Mouse (Mus musculus): ENCODE data around the gene Prkag3.

The Prkag3 gene

GRCm38 (mm10) chr1:74713099-74713858 lies 35.7 kb downstream of the Prkag3 start, which contains the start of gene Cyp27a1:
TSS of gene Cyp27a1 (plus strand) at chr1:74713574.
- no peak for DNase-seq (ENCODE audit: low spot score)

DNA sequence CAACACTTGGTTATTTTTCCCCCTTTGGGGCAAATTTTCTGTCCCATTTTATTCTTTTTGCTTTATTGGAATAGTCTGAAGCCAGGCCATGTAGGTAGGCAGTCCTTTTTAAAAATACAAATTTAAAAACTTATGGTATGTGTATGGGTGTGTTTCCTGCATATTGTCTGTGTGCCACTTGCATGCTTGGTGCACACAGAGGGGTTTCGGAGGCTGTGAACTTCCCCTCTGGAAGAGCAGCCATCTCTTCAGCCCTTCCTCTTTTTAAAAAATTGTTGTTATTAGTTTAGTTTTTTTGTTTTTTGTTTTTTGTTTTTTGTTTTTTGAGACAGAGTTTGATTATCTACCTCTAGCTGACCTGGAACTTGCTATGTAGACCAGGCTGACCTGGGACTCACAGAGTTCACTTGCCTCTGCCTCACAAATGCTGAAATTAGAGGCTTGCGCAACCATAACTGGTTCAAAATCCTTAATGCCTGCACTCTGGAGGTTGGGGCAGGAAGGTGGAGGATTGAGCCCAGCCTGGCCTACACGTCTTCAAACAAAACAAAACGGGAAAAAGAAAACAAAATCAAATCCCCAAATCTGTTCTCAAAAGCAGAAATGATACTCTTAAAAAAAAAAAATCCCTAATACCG lies 36.4 kb downstream of the Prkag3 start:
- no peak for DNase-seq (ENCODE audit: low spot score)

- no peak for DNase-seq (ENCODE audit: low spot score)
Measured at GRCm38 (mm10) chr1:74712046-74712445, 37.0 kb downstream of the Prkag3 start.

GRCm38 (mm10) chr1:74709566-74709965 lies 39.5 kb downstream of the Prkag3 start:
- DNase-seq (ENCODE audit: low spot score) = no peak

- no peak for DNase-seq (ENCODE audit: low spot score)
Measured at GRCm38 (mm10) chr1:74705016-74705415, 44.0 kb downstream of the Prkag3 start.

GRCm38 (mm10) chr1:74704156-74704555 lies 44.9 kb downstream of the Prkag3 start:
- DNase-seq (ENCODE audit: low spot score) = no peak

- no peak for DNase-seq (ENCODE audit: low spot score)
Measured at GRCm38 (mm10) chr1:74702142-74702553, 46.9 kb downstream of the Prkag3 start.

GRCm38 (mm10) chr1:74698791-74699190 lies 50.2 kb downstream of the Prkag3 start:
- DNase-seq (ENCODE audit: low spot score) = no peak

GRCm38 (mm10) chr1:74698353-74698752 lies 50.7 kb downstream of the Prkag3 start:
- no peak for DNase-seq (ENCODE audit: low spot score)

- no peak for DNase-seq (ENCODE audit: low spot score)
Measured at GRCm38 (mm10) chr1:74697416-74697815, 51.6 kb downstream of the Prkag3 start.

DNA sequence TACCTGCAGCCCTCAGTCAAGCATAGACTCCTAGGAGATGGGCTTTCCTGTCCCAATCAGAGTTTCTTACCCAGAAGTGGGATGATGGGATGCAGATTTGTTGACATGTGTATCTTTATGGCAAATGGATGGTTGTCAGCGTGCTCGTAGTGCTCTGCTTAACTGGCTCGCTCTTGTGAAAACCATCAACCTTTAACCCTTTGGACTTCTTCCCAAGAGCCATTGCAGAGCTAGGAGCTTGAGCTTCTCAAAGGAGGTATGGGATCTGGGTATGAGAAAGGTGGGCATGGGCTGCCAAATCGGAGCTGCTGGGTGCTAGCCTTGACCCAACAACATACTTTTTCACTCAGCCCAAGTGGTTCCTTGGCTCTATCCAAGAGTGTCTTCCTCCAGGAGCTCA lies 53.2 kb downstream of the Prkag3 start:
- no peak for DNase-seq (ENCODE audit: low spot score)

DNA sequence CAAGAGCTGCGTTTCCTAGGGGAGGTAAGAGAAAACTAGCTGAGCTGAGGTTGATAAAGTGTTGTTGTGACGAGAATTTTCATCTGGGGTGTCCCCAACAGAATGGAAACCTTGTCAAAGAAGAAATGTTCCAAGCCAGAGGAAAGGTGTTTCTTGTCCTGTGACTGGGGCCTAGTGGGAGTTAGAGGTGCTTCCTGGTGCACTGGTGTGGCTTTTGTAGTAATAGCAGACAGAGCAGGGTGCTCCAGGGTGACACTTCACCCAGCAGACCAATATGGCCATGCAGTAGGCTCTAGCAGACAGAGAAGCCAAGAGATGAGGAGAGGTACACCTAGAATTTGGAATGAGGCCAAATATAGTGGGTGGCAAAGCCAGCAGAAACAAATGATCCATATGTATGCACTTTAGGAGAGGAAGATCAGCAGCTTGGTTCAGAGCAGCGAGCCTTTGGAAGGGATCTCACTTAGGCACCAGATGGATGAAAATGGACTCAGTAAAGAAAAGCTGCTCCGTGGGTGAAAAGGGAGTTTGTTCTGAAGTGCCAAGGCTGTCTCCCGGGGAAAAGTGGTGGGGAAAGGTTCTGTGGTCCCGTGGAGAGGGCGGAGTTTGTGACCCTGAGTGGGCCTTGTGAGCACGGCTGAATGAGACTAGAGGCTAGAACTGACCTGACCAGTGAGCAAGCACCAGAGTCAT lies 55.0 kb downstream of the Prkag3 start:
- no peak for DNase-seq (ENCODE audit: low spot score)

Measured in layer of hippocampus, adult 9-10 months (tissue).